21 mouse cellular contexts compared by ENCODE assay signal in genomic region chr8:95587339-95587738, GRCm38 (mm10). TPM values are rescaled to one million over a fixed set of nuclear protein-coding genes. Genes with fewer than 3 reads are reported as not detected.
"Had no signal": no experiment of that assay in that cellular context is flagged by ENCODE, and none has a peak within 500 bp of the region (broad histone marks: within the 10 kb centered on the region; RNA-seq: fewer than 3 reads in every experiment).

No protein-coding gene starts in this region.

- ATAC-seq: liver, postnatal 0 days; midbrain, embryonic 16.5 days had no signal

- H3K4me1 ChIP-seq: limb, embryonic 12.5 days; lung, embryonic 15.5 days; midbrain, embryonic 12.5 days had no signal

- H3K27me3 ChIP-seq: limb, embryonic 12.5 days; liver, embryonic 13.5 days; lung, embryonic 15.5 days; neural tube, embryonic 13.5 days had no signal

- H3K36me3 ChIP-seq: limb, embryonic 12.5 days; liver, embryonic 13.5 days; lung, embryonic 15.5 days; midbrain, embryonic 12.5 days; neural tube, embryonic 13.5 days had no signal

- H3K4me3 ChIP-seq: limb, embryonic 12.5 days; liver, embryonic 13.5 days; lung, embryonic 15.5 days; midbrain, embryonic 12.5 days; neural tube, embryonic 13.5 days had no signal

- H3K9ac ChIP-seq: limb, embryonic 12.5 days; liver, embryonic 13.5 days; liver, postnatal 0 days; lung, embryonic 15.5 days; midbrain, embryonic 12.5 days; neural tube, embryonic 13.5 days had no signal

- H3K9me3 ChIP-seq: lung, embryonic 15.5 days; midbrain, embryonic 12.5 days; neural tube, embryonic 13.5 days had no signal

- H3K4me2 ChIP-seq: limb, embryonic 12.5 days; liver, embryonic 13.5 days; lung, embryonic 15.5 days; midbrain, embryonic 12.5 days; neural tube, embryonic 13.5 days had no signal

- H3K27ac ChIP-seq: limb, embryonic 12.5 days; liver, embryonic 13.5 days; lung, embryonic 15.5 days; midbrain, embryonic 12.5 days; neural tube, embryonic 13.5 days had no signal

- DNase-seq: kidney, postnatal 25 days; liver; liver, embryonic 13.5 days; liver, postnatal 0 days; lung, postnatal 14 days; retina, postnatal 1 day; right cerebral cortex, postnatal 4 days; spleen, adult 18-20 months; thymus, adult 2 months; thymus, postnatal 25 days had no signal

RNA-seq across cellular contexts. Expression of gene Prss54, which starts 11.2 kb away (rescaled TPM):
- total RNA-seq: layer of hippocampus, postnatal 25 days; left cerebral cortex, adult 8-10 months; megakaryocyte-erythroid progenitor cell, adult 5-6 weeks had no signal
- polyA plus RNA-seq: kidney, embryonic 16.5 days; limb, embryonic 12.5 days; liver, embryonic 13.5 days; liver, postnatal 0 days; lung, embryonic 15.5 days; midbrain, embryonic 12.5 days; midbrain, embryonic 16.5 days; neural tube, embryonic 13.5 days; stomach, embryonic 14.5 days; urinary bladder, adult 2 months had no signal

RNA-seq across cellular contexts. Expression of gene Ccdc113, which starts 53.5 kb away (rescaled TPM):
- total RNA-seq: megakaryocyte-erythroid progenitor cell, adult 5-6 weeks had no signal
- polyA plus RNA-seq: limb, embryonic 12.5 days; liver, embryonic 13.5 days; liver, postnatal 0 days; stomach, embryonic 14.5 days had no signal
